Mouse (Mus musculus) hindlimb bud, embryonic 11.5 days (tissue): ENCODE measurements around the gene Nupr1l.
"Not testable (repeated sequence)": the region's sequence is repeated elsewhere in the genome, so short reads cannot be mapped to it uniquely, and the experiment has no call there.

Experiments
- DNase-seq: peaks from one replicate; pipeline ENCODE4 v3.0.0-alpha.2; 2012; ENCODE audit warnings: low read depth, low spot score; ENCODE audit errors: extremely low spot score

Gene Nupr1l

DNA sequence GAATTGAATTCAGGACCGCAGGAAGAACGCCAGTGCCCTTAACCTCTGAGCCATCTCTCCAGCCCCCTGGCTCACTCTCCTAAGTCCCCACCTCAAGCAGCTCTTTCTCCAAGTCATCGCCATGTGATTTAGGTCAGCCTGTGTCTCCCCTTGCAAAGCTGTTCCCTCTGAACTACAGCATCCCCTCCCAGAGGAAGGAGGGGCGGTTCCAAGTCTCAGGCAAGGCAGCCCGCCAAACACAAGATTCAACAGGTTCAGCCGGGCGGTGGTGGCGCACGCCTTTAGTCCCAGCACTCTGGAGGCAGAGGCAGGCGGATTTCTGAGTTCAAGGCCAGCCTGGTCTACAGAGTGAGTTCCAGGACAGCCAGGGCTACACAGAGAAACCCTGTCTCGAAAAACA lies 7.2 kb downstream of the Nupr1l start:
- not testable (repeated sequence) for DNase-seq

DNA sequence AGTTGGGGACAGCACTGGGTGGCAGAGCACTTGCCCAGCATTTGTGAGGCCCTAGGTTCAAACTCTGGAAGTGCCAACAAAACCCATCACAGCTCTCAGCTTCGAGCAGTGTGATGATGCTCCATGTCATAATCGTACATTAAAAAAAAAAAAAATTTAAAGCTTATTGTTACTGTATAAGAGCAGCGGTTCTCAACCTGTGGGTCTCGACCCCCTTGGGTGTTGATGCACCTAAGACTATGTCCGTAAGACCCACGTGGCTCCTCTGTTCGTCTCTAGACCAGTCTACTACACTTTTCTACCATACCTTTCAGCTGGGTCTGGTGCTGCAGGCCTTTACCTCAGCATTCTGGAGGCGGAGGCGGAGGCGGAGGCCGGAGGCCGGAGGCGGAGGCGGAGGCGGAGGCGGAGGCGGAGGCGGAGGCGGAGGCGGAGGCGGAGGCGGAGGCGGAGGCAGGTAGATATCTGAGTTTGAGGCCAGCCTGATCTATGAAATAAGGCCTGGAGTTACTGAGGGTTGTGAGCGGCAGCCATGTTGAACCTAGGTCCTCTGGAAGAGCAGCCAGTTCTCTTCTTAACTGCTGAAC lies 9.8 kb downstream of the Nupr1l start:
- no peak for DNase-seq

DNA sequence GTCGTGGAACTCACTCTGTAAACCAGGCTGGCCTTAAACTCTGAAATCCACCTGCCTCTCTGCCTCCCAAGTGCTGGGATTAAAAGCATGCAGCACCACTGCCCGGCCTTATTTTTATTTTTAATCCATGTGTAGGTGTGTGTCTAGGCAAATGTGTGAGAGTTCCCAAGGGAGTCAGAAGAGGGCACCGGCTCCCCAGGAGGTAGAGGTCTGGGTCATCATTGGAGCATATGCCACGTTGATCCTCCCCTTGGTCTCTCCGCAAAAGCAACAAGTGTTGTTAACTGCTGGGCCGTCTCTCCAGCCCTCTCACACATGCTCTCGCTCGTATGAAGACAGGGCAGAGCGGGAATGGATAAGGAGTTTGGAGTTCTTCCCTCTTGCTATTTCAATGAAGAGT lies 10.4 kb downstream of the Nupr1l start:
- no peak for DNase-seq

DNA sequence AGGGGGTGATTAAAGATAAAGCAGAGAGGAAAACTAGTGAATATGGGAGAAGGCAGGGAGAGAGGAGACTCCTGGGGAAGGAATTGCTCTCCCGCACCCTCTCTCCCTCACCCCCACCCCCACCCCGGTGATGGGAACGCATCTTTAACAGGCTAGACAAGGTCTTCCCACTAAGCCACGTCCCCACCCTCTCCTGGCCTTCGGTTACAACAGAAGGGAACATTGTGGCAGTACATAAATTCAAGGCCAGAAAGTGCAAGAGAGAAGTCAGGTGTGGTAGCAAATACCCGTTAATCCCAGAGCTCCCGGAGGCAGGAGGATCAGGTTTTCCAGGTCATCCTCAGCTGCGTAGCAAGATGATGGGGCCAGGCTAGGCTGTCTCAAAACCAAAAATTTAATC lies 11.0 kb downstream of the Nupr1l start:
- DNase-seq, result no peak

DNA sequence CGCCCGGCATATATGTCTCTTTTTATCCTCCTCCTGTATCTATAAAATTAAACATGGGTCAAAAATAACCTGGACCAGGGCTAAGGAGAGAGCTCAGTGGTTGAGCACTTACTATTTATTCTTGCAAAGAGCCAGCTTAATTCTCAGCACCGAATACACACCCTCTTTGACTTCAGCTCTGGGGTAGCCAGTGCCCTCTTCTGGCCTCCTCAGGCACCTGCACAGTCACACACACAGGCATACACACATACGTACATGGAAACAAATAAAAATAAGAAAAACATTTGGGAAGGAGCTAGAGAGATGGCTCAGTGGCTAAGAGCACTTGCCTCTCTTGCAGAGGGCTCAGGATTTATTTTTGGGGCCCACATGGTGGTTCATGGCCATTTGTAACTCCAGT lies 13.6 kb downstream of the Nupr1l start:
- DNase-seq, result no peak

DNA sequence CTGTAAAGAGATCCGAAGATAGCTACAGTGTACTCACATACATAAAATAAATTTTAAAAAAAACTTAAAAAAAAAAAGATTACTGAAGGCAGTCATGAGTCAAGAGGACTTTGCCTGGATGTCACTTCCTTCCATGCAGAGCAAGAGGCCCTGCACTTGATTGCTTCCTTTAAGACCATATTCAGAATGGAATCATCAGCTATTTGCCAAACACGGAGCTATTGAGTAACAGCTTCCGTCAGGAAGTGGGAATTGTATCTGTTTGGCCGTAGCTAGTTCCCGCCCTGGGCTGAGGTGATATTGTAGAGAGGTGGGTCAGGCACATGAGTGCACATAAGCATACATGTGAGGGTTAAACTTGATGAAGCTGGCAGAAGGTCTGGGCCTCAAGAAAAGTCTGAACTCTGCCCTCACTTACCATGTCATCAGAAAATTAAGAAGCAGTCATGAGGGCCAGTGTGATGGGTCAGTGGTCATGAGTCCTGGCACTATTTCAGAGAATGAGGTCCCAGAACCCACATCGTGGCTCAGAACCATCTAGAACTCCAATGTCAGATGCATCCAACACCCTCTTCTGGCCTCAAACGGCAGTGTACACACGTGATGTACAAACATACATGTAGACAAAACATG lies 16.6 kb downstream of the Nupr1l start:
- DNase-seq, result no peak

DNA sequence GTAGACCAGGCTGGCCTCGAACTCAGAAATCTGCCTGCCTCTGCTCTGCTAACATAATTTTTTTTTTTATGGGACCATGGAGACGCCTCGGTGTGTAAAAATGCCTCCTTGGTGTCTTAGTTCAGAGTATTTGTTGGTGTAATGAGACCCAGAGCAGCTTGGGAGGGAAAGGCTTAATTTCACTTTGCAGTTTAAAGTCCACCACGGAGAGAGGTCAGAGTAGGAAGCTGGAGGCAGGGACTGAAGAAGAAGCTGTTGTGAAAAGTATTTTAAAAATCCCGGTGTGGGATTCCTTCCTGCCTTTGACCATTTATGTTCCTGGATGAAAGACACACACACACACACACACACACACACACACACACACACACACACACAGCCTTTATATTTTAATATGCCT lies 17.6 kb downstream of the Nupr1l start:
- no peak for DNase-seq

DNA sequence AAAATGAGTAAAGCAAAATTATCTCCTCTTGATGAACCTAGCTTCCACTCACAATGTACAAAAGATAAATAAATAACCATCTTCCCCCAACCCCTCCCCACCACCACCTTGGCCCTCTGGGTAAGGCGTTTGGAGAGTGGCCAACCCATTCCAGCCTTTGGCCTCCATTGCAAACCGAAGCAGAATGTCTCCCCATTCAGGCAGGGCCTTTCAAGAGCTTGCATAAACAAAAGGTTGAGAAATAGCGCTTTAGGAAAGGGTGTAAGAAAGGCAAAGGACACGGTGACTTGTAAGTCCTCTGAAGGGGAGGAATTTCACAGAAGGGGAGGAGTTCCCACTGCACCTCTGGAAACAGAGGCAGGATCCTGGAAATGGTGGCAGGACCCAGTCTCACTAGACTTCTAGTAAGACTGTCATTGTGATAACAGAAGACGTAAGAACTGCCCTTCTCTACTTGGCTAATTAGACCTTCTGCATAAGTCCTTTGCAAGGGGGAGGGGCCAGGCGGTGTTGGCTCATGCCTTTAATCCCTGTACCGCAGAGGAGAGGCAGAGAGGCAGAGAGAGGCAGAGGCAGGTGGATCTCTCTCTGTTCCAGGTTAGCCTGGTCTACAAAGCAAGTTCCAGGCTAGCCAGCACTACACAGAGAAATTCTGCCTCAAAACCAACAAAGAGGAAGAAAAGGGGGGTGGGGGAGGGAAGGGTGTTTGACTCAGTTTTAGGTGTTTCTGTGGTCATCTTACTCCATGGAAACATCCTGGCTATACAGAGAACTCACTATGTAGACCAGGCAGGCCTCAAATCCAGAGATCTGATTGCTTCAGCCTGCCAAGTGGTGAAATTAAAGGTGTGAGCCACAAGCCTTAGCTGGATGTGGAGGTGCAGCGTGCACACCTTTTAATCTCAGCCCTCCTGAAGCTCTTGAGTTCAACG lies 21.9 kb downstream of the Nupr1l start:
- no peak for DNase-seq

DNA sequence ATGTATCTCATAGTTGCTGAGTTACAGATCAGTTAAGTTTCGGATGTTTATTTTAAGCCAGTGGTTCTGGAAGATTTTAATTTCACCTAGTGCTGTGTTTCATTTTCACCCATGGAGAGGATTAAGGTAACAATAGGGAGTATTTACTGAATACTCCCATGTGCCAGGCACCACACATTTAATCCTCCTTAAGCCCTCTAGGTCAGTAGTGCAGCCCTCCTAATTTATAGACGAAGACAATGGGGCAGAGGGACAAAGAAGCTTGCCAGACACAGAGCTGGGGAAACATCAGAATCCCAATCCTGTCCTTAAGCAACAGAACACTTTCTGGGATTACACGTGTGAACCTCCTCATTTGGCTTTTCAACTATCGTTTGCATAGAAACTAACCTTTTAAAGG lies 28.6 kb downstream of the Nupr1l start:
- no peak for DNase-seq

DNA sequence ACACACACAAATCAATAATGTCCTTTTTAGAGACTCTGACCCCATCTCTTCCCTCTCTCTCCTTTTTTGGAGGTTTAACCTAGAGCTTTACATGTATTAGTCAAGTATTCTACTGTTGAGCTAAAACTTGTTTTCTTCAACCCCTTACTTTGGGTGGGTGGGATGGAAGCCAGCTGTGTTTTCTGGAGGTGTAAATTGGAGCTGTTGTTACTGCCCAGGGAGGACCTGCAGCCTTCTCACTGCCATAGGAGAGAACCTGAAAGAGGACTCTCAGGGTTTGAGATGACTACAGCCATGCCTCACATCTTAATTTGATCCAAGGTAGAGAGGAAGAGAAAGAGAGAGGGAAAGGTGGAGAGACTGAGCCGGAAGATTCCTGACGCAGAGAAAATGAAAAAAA lies 31.9 kb downstream of the Nupr1l start:
- no peak for DNase-seq

DNA sequence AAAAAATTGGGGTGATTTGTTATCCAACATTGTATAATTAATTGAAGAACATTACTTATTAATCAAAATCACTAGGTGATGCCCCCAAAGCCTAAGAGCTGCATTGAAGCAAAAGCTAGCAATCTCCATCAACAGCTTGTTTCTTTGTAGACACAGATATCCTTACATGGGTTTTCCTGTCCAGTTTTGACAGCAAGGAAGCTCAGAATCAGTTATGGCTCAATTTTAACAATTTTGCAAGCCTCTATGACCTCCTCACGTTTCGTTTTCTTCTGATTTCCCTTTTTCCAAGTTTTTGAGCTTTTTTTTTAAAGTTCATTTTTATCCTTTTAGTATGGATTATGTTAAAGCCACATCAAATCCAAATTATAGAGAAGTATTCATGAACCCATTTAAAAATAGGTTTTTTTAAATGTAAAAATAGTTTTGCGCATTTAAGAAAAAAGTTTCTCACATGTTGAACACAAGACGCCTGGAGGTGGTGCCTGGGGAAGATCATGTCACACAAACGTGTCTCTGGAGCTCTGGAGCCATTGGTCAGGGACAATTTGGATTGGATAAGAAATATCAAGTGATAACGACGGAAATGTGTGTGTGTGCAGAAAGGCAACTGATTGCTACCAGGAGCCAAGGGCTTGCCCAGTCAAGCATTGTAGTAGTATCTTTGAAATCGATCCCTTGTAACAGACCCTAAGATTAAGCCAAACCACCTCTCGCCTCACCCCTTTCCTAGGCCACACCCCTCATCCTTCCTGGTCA lies 32.6 kb downstream of the Nupr1l start:
- DNase-seq, result peak; percentile 86

DNA sequence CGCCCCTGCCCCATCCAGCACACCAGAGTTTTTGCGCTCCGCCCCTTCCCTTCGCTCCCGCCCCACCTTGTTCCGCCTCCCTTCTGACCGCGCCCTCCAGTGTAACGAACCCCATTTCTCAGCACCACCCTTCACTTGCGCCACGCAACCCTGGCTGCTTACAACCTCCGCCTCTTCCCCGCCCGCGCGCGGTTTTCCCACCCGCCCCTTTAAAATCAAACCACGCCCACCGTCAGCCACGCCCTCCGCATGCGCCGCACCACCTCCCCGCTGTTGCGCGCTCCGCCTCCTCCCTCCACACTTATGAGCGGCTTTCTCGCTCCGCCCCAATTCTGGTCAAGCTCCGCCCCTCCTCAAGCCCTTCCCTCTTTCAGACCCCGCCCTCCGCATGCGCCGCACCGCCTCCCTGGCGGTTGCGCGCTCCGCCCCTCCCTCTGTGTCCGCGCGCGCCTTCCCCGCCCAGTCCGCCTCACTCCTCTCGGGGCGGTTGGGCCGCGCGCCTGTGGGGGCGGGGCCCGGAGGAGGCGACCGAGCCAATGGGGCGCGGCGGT lies 33.2 kb downstream of the Nupr1l start, which contains the start of gene Vkorc1l1:
Gene Vkorc1l1, plus strand, starts transcription at position 476 of the 551 bp plus-strand sequence.
- peak; percentile 96 for DNase-seq

DNA sequence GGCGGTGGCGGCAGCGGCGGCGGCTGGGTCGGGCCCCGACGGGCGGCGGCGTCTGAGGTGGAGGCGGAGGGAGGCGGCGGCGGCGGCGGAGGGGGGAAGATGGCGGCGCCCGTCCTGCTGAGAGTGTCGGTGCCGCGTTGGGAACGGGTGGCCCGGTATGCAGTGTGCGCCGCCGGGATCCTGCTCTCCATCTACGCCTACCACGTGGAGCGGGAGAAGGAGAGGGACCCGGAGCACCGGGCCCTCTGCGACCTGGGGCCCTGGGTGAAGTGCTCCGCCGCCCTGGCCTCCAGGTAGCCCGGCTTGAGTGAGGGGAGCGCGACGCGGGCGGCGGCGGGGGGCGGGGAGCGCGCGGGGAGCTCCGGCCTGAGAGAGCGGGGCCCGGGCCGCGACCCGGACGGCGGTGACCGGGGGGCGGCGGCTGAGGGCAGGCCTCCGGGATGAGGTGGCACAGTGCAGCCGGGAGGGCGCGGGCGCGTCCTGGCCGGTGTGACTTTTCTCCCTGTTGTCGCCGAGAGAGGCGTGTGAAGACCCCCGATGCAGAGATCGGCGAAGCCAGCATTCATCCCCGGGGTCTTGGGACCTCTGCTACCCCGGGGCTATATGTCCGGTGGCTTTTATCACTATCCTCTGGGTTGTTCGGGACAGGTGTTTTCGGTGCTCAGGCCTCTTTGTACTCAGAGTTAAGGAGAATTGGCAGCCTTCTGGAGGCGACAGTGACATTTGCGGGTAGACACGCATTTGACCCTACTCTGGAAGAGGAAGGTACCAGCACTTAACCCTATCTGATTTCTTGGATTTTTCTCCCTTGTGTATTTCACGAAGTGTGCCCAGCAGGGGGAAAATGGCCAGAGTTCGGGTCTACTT lies 34.0 kb downstream of the Nupr1l start:
- DNase-seq, result peak; percentile 5

DNA sequence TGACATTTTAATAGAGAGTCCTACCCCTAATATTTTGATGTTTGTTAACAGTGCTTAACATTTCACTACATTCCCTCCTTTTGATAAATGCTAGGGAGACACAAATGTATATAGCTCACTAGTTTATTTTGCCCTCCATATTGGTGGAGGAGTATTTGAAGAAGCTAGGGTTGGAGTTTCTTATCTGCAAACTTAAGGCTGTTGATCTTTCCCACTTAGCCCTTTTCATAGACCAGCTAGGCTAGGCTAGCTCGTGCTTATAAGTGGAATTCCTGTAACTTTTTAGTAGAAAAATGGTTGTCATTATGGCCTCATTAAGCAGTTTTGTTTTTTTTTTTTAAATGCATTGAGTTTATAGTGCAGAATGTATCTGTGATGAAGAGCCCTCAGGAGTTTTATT lies 35.1 kb downstream of the Nupr1l start:
- no peak for DNase-seq

DNA sequence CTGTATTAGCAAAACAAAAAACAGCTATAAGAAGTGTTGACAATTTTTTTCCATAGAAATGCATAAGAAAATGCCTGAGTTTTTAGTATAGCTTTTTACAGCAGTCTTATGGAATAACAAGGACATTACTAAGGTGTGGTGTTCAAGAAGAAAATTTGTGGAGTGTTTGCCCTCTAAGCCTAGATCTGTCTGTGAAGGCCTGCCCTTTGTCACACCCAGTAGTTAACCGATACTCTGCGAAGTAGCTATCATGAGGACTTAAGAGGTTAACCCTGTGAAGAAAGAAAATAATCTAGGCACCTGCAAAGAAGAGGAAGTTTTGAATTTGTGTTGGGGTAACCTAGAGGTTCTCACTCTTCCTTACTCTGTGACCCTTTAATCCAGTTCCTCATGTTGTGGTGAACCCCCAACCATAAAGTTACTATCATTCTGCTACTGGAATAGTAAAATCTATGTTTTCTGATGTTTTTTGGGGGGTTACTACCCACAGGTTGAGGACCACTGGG lies 39.2 kb downstream of the Nupr1l start:
- no peak for DNase-seq

DNA sequence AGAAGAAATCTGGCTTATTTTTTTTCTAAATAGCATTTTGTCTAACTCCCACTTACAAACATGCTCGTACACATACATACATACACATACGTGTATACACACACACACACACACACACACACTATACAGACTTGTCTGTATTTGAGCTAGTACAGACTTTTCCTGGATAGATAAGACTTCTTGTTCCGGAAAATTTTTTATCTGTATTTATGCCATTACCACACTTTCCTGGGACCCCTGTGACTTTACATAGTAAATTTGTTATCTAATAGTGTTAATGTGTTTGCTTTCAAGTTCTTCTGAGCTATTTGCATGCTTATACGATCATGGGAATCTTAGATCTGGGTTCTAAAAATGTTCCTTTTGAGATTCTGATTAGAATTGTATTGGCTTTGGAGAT lies 43.8 kb downstream of the Nupr1l start:
- no peak for DNase-seq

DNA sequence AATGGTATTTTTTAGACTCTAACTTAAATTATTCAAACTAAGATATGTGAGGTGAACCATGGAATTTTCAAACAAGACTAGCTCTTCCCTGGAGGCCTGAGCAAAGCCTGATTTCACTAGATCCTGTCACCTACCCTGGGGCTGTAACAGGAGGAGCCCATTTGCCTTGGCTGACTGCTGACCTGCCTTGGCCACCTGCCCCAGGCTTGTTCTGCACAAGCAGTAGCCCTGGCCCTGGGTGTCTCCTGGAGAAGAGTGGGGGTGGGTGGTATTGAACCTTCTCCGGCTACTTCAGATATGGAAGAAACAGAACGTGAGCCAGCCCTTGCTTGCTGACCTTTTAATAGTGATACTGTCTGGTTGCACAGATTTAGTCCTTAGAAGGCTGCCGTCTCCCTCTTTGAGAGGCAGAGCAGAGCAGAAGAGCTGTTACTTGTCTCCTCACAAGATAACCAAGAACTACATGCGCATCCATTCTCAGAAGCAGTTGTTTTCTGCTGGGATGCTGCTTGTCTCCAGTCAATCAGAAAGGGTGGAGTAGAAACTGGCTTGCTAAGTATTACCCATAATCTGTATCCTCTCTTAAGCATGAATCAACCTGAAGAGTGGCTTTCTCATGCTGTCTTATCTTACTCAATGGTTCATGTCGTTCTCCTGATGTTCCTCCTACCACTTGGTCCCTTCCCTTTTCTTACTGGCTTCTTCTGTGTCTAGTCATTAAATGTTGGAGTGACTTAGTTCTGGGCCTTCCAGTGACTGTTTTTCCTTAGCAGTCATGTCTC lies 46.3 kb downstream of the Nupr1l start:
- no peak for DNase-seq

DNA sequence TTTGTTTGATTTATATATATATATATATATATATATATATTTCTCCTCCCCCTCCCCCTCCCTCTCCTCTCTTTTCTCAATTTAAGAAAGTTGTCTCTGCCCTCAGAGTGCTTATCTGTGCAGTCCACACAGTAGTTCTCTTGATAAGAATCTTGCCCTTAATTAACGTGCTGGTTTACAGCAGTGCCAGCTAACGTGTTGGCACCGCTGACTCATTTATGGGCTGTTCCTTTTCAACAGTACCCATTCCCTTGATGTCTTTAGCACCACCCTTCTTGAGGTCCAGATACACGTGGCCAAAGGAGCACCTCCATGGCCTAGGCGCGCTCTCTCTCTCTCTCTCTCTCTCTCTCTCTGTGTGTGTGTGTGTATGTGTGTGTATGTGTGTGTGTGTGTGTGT lies 47.5 kb downstream of the Nupr1l start:
- no peak for DNase-seq

DNA sequence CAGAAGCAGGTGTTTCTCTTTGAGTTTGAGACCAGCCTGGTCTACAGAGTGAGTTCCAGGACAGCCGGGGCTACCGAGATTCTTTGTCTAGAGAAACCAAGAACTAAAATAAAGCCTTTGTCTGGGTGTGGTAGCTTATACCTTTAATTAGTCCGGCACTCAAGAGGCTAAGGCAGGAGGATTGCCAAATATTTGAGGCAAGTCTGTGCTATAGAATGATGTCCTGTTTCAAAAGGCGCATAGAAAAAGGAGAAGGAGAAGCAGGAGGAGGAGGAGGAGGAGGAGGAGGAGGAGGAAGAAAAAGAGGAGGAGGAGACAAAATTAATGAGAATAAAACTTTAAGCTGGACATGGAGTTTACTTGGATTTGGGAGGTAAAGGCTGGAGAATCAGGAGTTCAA lies 54.9 kb downstream of the Nupr1l start:
- no peak for DNase-seq
